Mouse (Mus musculus): ENCODE results near the gene Ddr2. TPM values are rescaled to one million over a fixed set of nuclear protein-coding genes. Genes with fewer than 3 reads are reported as not detected.

Ddr2 gene
- polyA plus RNA-seq (2016; fragmentation: Nextera tagmentation; extraction: Ambion mirVana): 2.4 and 3.1 TPM in 2 replicates

DNA sequence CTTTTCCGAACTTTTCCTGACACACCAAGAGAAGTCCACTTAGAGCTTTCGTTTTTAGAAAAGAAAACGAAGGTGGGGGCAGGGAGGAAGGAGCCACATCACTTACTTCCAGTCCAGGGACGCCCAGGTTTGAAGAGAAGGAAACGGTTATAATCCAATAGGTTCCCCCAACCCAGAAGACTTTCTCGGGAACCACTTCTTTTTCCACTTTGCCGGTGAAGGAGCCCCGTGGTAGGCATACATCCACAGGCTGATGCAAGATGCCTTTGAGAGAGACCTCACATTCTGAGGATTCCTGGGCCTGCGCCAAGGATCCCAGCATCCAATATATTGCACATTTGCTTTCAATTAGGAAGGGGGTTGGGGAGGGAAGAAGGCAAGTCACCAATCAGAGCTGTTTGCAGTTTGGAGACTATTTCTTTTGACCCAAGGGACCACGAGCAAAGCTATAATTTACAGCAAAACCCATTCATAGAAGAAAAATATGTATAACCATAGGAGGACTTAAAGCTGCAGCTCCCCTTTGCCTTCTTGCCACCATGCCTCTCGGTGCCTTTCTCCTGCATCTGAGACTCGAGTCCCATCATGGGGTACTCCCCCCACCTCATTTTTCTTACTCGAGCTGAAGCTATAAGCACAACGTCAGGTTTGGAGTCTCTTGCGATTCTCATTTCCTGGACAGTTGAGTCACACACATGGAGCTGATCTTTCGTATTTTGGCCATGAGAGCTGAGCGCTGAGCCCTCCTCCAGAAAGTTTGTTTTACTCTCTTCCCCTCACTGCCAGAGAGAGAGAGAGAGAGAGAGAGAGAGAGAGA lies at the start of gene Ddr2:
TSS of gene Ddr2 (minus strand) at position 247 of the 817 bp plus-strand sequence.
- Histone ChIP-seq H3K27ac (no peak within 1 kb of the TSS), H3K9ac (no peak within 1 kb of the TSS), H3K4me2 (no peak within 1 kb of the TSS), H3K9me3 (replicated peaks) (no peaks in the 10 kb centered on the region), H3K4me3 (no peak within 1 kb of the TSS; the same call in 1 of the 2 replicates), H3K27me3 (replicated peaks) (no peaks in the 10 kb centered on the region), H3K36me3 (no peaks in the 10 kb centered on the region), H3K4me1 (no peaks in the 10 kb centered on the region)
- no peak for ATAC-seq
- 60% methylated on average over 17 of the region's 17 CpGs for WGBS (ENCODE audit: insufficient replicate concordance)

DNA sequence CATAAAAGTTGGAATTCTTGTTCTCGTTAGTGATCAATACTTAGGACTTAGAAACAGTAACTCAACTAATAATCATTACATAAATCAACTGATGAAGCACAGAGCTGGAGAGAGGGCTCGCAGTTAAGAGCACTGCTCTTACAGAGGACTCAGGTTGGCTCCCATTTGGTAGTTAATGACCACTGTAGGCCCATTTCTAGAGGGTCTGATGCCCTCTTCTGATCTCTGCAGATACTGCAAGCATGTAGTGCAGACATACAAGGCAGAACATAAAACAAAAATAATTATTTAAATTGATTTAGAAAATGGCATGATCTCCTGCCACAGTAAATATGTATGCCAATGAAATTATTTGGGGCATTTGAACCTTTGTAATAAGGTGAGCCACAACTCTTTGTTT lies 49.1 kb upstream of the Ddr2 start:
- Histone ChIP-seq H3K36me3 (peaks cover 75% of the 10 kb centered on the region), H3K4me1 (peaks cover 5% of the 10 kb centered on the region), H3K9me3 (replicated peaks) (no peaks in the 10 kb centered on the region), H3K4me3 (no peak overlapping the region), H3K27ac (no peak overlapping the region), H3K4me2 (no peak overlapping the region), H3K27me3 (replicated peaks) (no peaks in the 10 kb centered on the region), H3K9ac (no peak overlapping the region)
- no peak for ATAC-seq
- 77% methylated on average over 2 of the region's 2 CpGs for WGBS (ENCODE audit: insufficient replicate concordance)

DNA sequence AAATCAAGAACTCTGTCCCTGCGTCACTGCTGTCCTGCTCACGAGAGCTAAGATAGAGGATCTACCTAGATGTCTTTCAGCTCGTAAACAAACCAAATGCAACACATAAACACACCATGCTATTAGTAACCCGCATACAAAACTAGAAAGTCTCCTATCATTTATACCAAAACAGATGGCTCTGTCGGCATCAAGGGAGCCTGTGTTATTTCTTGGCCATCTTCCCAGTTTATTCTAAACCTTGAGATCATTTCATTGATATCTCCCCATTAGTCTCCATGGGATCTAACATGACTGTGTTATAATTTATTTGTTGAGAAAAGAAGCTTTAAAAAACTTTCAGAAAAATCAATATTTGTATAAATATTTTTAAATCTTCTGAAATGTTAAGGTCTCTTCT lies 45.2 kb upstream of the Ddr2 start:
- WGBS (ENCODE audit: insufficient replicate concordance): 86% methylated on average over 5 of the region's 5 CpGs
- H3K9me3 ChIP-seq (replicated peaks): no peaks in the 10 kb centered on the region
- no peak overlapping the region for H3K9ac ChIP-seq
- H3K27ac ChIP-seq: no peak overlapping the region
- no peaks in the 10 kb centered on the region; the same call in 1 of the 2 replicates for H3K4me1 ChIP-seq
- peaks cover 63% of the 10 kb centered on the region for H3K36me3 ChIP-seq
- ATAC-seq: no peak
- no peaks in the 10 kb centered on the region for H3K27me3 ChIP-seq (replicated peaks)
- no peak overlapping the region for H3K4me3 ChIP-seq
- no peak overlapping the region for H3K4me2 ChIP-seq

DNA sequence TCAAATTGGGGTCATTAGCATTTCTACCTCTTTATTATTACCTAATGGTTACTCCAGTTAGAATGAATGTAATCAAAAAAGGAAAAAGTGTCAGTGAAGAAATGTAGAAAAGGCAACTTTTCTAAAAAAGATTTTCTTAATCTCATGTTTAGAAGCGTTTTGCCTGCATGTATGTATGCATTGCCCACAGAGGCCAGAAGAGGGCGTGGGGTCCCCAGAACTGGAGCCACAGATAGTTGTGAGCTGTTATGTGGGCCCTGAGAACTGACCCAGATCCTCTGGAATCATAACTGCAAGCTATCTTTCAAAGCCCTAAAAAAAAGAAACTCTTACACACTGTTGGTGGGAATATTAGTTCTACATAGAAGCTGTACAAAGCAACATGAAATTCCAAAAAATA lies 44.7 kb upstream of the Ddr2 start:
- Histone ChIP-seq H3K9ac (no peak overlapping the region), H3K36me3 (peaks cover 63% of the 10 kb centered on the region), H3K4me1 (no peaks in the 10 kb centered on the region; the same call in 1 of the 2 replicates), H3K9me3 (replicated peaks) (no peaks in the 10 kb centered on the region), H3K4me3 (no peak overlapping the region), H3K27me3 (replicated peaks) (no peaks in the 10 kb centered on the region), H3K27ac (no peak overlapping the region), H3K4me2 (no peak overlapping the region)
- ATAC-seq: no peak
- WGBS (ENCODE audit: insufficient replicate concordance): 61% methylated on average over 2 of the region's 2 CpGs

DNA sequence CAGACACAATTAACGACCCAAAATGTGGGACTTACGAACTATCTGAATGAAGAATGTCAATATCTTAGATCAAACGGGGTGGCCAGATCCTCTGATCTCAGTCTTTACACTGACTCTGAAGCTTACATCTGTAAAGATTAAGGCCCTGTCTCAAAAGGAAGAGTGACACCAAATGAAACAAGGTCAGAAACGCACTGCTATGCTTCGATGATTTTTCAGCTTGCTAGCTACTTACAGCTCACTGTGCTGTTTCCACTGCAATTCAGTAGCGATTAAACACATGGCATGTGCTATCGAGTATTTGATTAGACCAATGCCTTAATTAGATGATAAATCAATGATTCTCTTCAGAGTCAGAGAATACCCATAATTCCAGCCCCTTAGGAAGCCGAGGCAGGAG lies 43.4 kb upstream of the Ddr2 start:
- 83% methylated on average over 8 of the region's 8 CpGs for WGBS (ENCODE audit: insufficient replicate concordance)
- Histone ChIP-seq H3K36me3 (peaks cover 65% of the 10 kb centered on the region), H3K9me3 (replicated peaks) (no peaks in the 10 kb centered on the region), H3K9ac (no peak overlapping the region), H3K4me3 (no peak overlapping the region), H3K4me2 (no peak overlapping the region), H3K4me1 (peaks cover 11% of the 10 kb centered on the region), H3K27me3 (replicated peaks) (no peaks in the 10 kb centered on the region), H3K27ac (no peak overlapping the region)
- no peak for ATAC-seq

DNA sequence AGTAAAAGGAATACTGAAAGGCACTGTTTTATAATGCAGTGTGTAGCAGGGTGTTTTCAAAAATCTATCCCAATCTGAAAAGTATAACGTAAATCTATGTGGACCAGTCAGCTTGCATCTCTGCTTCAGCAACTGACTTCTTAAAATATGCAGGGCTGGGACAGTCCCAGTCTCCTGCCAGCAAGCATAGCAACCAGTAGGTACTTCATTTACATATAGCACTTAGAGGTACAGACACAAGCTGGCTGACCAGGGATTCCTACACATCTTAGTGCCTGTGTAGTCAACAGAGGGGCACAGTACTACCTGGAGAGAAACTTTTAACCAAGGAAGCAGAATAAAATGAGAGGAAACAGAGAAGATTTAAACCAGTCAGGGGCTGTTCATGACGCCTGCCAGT lies 42.0 kb upstream of the Ddr2 start:
- no peak overlapping the region for H3K4me2 ChIP-seq
- H3K27me3 ChIP-seq (replicated peaks): no peaks in the 10 kb centered on the region
- no peak overlapping the region for H3K9ac ChIP-seq
- H3K4me3 ChIP-seq: no peak overlapping the region
- H3K9me3 ChIP-seq (replicated peaks): no peaks in the 10 kb centered on the region
- WGBS (ENCODE audit: insufficient replicate concordance): 69% methylated on average over 2 of the region's 2 CpGs
- H3K4me1 ChIP-seq: peaks cover 25% of the 10 kb centered on the region
- no peak for ATAC-seq
- H3K27ac ChIP-seq: no peak overlapping the region
- H3K36me3 ChIP-seq: peaks cover 61% of the 10 kb centered on the region

DNA sequence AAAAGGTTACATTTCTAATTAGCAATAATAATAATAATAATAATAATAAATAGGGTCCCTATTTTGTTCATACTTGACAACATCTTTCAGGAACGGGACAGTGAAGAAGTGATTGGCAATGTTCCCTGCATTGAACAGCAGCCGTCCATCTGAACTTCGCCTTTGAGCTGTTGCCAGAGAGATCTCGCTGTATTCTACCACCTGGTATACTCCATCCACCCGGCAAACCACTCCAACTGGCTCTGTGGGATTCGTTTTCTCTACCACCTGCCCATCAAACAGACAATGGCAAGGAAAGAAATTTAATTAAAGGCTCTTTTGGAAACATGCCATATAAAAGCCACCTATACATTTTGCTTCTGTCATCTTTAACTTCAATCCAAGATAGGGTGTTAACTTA lies 40.3 kb upstream of the Ddr2 start:
- WGBS (ENCODE audit: insufficient replicate concordance): 79% methylated on average over 6 of the region's 6 CpGs
- Histone ChIP-seq H3K36me3 (peaks cover 60% of the 10 kb centered on the region), H3K27me3 (replicated peaks) (no peaks in the 10 kb centered on the region), H3K4me2 (no peak overlapping the region), H3K9ac (no peak overlapping the region), H3K4me3 (no peak overlapping the region), H3K9me3 (replicated peaks) (no peaks in the 10 kb centered on the region), H3K4me1 (peaks cover 29% of the 10 kb centered on the region), H3K27ac (no peak overlapping the region)
- no peak for ATAC-seq

DNA sequence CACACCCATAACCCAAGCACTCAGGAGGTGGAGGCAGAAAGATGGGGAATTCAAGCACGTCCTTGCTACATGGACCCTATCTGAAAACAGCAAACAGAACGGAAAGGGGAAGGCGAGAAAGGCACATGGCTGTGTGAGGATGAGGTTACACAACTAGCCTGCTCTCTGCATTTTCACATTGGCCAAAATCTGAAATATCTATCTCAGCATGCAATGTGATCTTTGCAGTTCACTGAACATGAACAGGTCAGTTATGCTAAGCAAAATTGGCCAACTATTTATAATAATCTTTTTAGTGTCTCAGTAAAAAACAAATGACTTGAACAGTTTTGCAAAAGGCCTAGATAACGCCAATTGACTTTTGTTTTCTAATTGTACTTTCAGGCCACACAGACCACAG lies 39.2 kb upstream of the Ddr2 start:
- Histone ChIP-seq H3K4me2 (no peak overlapping the region), H3K27ac (no peak overlapping the region), H3K9ac (no peak overlapping the region), H3K4me3 (no peak overlapping the region), H3K36me3 (peaks cover 61% of the 10 kb centered on the region), H3K9me3 (replicated peaks) (no peaks in the 10 kb centered on the region), H3K4me1 (peaks cover 29% of the 10 kb centered on the region), H3K27me3 (replicated peaks) (no peaks in the 10 kb centered on the region)
- WGBS (ENCODE audit: insufficient replicate concordance): 72% methylated on average over 4 of the region's 4 CpGs
- ATAC-seq: no peak

DNA sequence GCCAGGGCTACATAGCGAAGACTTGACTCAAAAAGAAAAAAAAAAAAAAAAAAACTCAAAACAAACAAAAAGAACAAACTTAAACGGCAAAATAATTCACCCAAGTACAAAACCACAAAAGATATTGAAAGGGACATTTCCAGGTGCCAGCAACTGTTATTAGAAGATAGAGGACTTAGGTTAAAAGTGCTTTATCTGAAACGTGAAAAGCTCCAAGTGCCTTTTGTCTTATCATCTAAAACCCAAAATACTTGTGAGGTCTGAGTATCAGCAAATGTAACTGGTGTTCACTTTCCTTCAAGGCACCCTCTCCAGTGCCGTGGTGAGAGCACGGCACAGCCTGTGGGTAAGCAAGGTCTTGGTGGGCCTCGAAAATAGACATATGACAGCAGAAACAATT lies 38.0 kb upstream of the Ddr2 start:
- Histone ChIP-seq H3K4me3 (no peak overlapping the region), H3K36me3 (peaks cover 67% of the 10 kb centered on the region), H3K27me3 (replicated peaks) (no peaks in the 10 kb centered on the region), H3K9ac (no peak overlapping the region; the same call in 1 of the 2 replicates), H3K27ac (peak overlapping the region; percentile 87), H3K4me2 (peak overlapping the region; percentile 43; the same call in 1 of the 2 replicates), H3K9me3 (replicated peaks) (no peaks in the 10 kb centered on the region), H3K4me1 (peaks cover 29% of the 10 kb centered on the region)
- 24% methylated on average over 6 of the region's 6 CpGs for WGBS (ENCODE audit: insufficient replicate concordance)
- peak; percentile 88 for ATAC-seq

DNA sequence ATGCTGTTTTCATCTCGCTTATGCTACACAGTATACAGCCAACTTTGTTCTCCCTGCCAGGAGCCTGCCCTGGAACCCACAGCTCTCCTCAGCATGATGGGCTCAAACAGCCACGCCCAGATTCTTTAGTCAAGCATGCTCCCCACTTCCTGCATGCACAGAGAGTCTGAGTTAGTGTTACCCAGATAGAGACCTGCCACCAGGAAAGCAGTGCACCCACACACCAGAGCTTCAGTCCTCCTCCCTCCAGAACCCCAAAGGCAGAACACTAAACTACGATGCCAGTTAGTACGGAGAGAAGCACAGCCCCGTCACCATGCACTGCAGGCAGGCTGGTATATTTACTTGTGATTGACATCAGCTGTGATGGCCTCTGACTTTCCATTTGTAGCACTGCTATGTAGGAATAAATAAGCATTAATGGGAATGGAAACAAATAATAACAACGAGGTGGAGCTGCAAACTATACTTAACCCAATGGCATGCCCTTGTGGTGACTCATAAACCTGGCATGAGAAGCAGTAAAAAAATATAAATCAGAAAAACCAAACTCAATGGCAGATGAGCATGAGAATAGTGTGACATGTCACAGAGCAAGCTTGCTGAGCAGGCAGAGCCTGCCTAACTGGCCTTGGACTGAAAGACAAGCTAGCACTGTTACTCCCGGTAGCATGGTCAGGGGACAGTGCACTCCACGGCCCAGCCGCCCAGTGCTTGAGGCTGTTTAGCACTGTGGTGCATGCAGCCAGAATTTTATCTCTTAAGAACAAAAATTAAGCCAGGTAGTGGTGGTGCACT lies 37.3 kb upstream of the Ddr2 start:
- H3K9me3 ChIP-seq (replicated peaks): no peaks in the 10 kb centered on the region
- WGBS (ENCODE audit: insufficient replicate concordance): 52% methylated on average over 9 of the region's 9 CpGs

DNA sequence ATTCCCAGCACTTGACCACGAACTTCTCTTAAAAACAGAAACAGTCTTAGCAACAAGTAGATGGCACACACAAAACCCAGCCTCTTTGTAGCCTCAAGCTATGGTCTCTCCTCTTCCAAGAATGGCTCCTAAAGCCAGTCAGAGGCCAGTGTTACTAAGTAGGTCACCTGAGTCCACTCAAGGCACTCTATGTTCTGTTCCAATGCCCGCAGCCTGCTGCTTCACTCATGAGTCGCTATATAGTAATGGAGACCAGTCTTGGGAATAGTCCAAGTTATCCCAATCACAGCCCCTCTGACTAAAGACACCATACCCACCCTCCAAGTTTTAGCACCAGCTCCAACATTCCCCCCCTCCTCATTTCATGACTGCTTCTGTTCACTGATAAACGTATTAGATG lies 35.0 kb upstream of the Ddr2 start:
- peaks cover 77% of the 10 kb centered on the region for H3K36me3 ChIP-seq
- H3K4me3 ChIP-seq: no peak overlapping the region
- WGBS (ENCODE audit: insufficient replicate concordance): 90% methylated on average over 4 of the region's 4 CpGs
- no peak overlapping the region for H3K27ac ChIP-seq
- ATAC-seq: no peak
- no peaks in the 10 kb centered on the region for H3K27me3 ChIP-seq (replicated peaks)
- H3K9ac ChIP-seq: no peak overlapping the region
- H3K9me3 ChIP-seq (replicated peaks): no peaks in the 10 kb centered on the region
- peaks cover 29% of the 10 kb centered on the region for H3K4me1 ChIP-seq
- no peak overlapping the region for H3K4me2 ChIP-seq

More for the DNA sequence above, 37.3 kb upstream of the Ddr2 start:
- Histone ChIP-seq H3K4me1 (peaks cover 29% of the 10 kb centered on the region), H3K4me3 (no peak overlapping the region), H3K9ac (no peak overlapping the region), H3K36me3 (peaks cover 72% of the 10 kb centered on the region), H3K4me2 (peak overlapping the region; percentile 43), H3K27ac (peak overlapping the region; percentile 87), H3K27me3 (replicated peaks) (no peaks in the 10 kb centered on the region)
- peak; percentile 76 for ATAC-seq

DNA sequence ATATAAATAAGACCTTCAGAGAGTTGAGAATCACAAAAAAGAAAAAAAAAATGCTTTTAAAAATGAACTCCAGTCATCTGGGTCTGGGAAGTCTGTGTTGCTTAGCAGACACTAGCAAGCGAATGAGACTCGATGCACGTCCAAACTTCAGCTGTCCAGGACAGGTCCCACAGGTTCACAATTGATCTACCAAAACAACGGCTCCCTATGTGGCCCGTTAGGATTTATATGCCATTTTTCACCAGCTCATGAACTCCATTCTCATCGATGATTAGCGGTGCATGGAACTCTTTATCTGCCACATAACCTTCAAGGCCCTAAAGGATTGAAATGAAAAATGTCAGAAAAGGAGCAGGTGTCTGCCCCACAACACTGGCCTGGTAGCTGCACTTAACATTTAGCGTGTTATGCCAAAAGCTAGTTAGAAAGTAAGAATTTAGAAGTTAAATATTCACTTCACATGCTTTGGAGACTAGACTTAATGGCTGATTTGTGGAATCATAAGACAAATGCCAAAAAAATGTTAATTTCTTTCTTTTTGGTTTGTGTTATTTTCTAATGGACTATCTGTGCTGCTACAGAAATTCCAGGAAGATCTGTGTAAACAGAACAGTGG lies 31.8 kb upstream of the Ddr2 start:
- 87% methylated on average over 8 of the region's 8 CpGs for WGBS (ENCODE audit: insufficient replicate concordance)
- Histone ChIP-seq H3K9me3 (replicated peaks) (no peaks in the 10 kb centered on the region), H3K4me2 (no peak overlapping the region), H3K9ac (no peak overlapping the region), H3K36me3 (peaks cover 52% of the 10 kb centered on the region), H3K27ac (no peak overlapping the region), H3K4me3 (no peak overlapping the region), H3K27me3 (replicated peaks) (no peaks in the 10 kb centered on the region), H3K4me1 (peaks cover 2% of the 10 kb centered on the region)
- no peak for ATAC-seq
